Mouse (Mus musculus): ENCODE measurements at regions not wholly inside any gene's neighbourhood (a gene's known extent, or its start where the extent isn't known, plus 50 kb on each side); places are given as distances from the start of the nearest gene placed in this dataset.

- TF ChIP-seq CHD2 (IDR thresholded peaks at IDR 0.05; ENCODE audit: low read depth, low read length) (no peak), ZNF384 (IDR thresholded peaks at IDR 0.05; ENCODE audit: low read depth, low read length) (no peak), HCFC1 (IDR thresholded peaks at IDR 0.05; ENCODE audit: borderline replicate concordance, insufficient read depth, low read length) (no peak)
These were observed 65.7 kb upstream of the Glis3 start for GRCm38 (mm10) chr19:28745534-28745933.

All from ES-E14 (cell line).